Mouse (Mus musculus): ENCODE measurements around the gene Tmco5. TPM values are rescaled to one million over a fixed set of nuclear protein-coding genes. Genes with fewer than 3 reads are reported as not detected.

Tmco5 gene
- polyA plus RNA-seq (2014; fragmentation: Illumina TruSeq; extraction: RNeasy Lipid Tissue Mini Kit (QIAGEN cat#74804); ENCODE audit: low read depth, low replicate concordance): 0.61 TPM

GRCm38 (mm10) chr2:116878391-116878790 lies at the start of gene Tmco5:
Gene Tmco5 (plus strand): TSS chr2:116878691.

Other genes with a start within 250 kb of the Tmco5 start
- gene Spred1, start 242.7 kb downstream of the Tmco5 start, polyA plus RNA-seq (2014; fragmentation: Illumina TruSeq; extraction: RNeasy Lipid Tissue Mini Kit (QIAGEN cat#74804); ENCODE audit: low read depth, low replicate concordance): 24.5 TPM

Data from liver, adult 10 weeks (tissue).